Mouse (Mus musculus): ENCODE measurements around the gene Srsf4.

DNA sequence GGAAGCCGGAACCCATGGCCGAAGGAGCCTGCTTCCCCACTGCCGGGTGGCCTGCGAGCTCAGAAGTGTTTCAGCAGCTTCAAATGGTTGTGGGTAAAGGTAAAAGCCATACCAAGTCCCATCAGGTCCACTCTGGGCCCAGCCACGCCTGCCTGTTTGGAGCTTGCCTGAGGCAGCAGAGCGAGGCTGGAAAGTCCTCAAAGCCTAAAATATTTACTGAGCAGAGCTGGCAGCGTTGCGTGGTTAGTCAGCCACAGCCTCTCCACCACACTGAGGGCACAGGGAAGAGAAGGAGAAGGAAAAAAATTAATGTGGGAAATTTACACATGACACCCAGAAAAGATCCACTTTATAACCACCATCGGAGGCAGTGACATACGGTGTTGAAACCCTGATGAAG, 40.1 kb downstream of the Srsf4 start:
- TF ChIP-seq CTCF (IDR thresholded peaks at IDR 0.05; ENCODE audit: low read depth) (no peak), EP300 (IDR thresholded peaks at IDR 0.05; ENCODE audit: low read depth) (no peak)

Data from liver, embryonic 14.5 days (tissue).